7 mouse cellular contexts compared by ENCODE assay signal in the genomic region with DNA sequence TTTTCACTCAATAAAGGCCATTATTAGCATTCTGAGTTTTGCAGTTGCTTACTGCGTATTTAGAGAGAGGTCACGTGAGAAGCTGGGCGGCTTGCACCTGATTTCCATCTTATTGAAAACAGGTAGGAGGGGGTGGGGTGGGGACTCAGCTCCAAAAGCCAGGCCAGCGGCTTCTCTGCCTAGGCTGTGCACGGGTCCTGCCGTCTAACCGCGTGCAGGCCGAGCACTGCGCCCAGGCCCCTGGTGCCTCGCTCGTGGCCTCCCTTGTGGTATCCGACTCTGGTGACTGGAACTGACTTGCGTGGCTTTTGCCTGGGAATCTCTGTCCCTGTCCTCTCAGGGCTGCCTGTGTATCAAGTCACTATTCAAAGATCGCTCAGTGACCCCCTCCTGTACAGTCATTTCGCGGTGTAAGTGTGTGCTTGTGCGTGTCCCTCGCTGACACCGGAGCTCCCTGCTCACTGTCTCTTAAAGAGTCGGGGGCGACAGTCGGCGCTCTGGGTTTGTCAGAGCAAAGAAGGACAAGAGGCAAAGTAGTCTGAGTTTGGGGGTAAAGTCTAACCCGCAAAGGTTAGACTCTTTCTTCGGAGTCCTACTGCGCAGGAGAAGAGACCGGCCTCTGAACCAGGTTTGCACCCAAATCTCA. TPM values are rescaled to one million over a fixed set of nuclear protein-coding genes. Genes with fewer than 3 reads are reported as not detected.
DNase-seq lines count a peak whose midpoint lies in the region; ATAC-seq and TF ChIP-seq lines count a peak whose summit lies in the region.

No protein-coding gene starts in this region.

- H3K27me3 ChIP-seq in liver, postnatal 0 days (ENCODE audit: insufficient read depth, low read length): peaks cover 39% of the 10 kb centered on the region
- H3K27me3 ChIP-seq in neural tube, embryonic 13.5 days: peaks cover 45% of the 10 kb centered on the region

- H3K9ac ChIP-seq in liver, postnatal 0 days (replicated peaks): peak overlapping the region; percentile 66
- H3K9ac ChIP-seq in neural tube, embryonic 13.5 days: peak overlapping the region; percentile 79

- no peaks in the 10 kb centered on the region for H3K36me3 ChIP-seq in liver, postnatal 0 days (replicated peaks; ENCODE audit: insufficient read depth, low read length)
- H3K36me3 ChIP-seq in neural tube, embryonic 13.5 days: no peaks in the 10 kb centered on the region

- peak overlapping the region; percentile 55 for H3K4me3 ChIP-seq in liver, postnatal 0 days (ENCODE audit: low read depth, low read length)
- H3K4me3 ChIP-seq in neural tube, embryonic 13.5 days: peak overlapping the region; percentile 60

- no peak for TF ChIP-seq CTCF in liver, postnatal 0 days (IDR thresholded peaks at IDR 0.05; ENCODE audit: low read depth)

- WGBS in liver, postnatal 0 days (ENCODE audit: insufficient replicate concordance): 2% methylated on average over 28 of the region's 28 CpGs
- 1% methylated on average over 28 of the region's 28 CpGs for whole genome bisulfite sequencing in neural tube, embryonic 13.5 days

- peak overlapping the region; percentile 80 for H3K4me2 ChIP-seq in liver, postnatal 0 days (ENCODE audit: low read depth, low read length)
- peak overlapping the region; percentile 67 for H3K4me2 ChIP-seq in neural tube, embryonic 13.5 days

- H3K9me3 ChIP-seq in liver, postnatal 0 days (ENCODE audit: low read length): no peaks in the 10 kb centered on the region
- no peaks in the 10 kb centered on the region for H3K9me3 ChIP-seq in neural tube, embryonic 13.5 days

- peak; percentile 25 for ATAC-seq in granulocyte monocyte progenitor cell, adult 5-6 weeks (replicated peaks; ENCODE audit: poor library complexity, severe bottlenecking)
- ATAC-seq in liver, postnatal 0 days: peak; percentile 25
- ATAC-seq in neural tube, embryonic 13.5 days (ENCODE audit: low read depth): peak; percentile 63

- TF ChIP-seq EP300 in liver, postnatal 0 days (IDR thresholded peaks at IDR 0.05; ENCODE audit: low read depth): no peak

- peaks cover 12% of the 10 kb centered on the region for H3K4me1 ChIP-seq in liver, postnatal 0 days (ENCODE audit: insufficient read depth)
- peaks cover 47% of the 10 kb centered on the region for H3K4me1 ChIP-seq in neural tube, embryonic 13.5 days (replicated peaks)

- DNase-seq in A20 (ENCODE audit: low read depth, low spot score): peak; percentile 79
- DNase-seq in CD4-positive, CD25-positive, alpha-beta regulatory T cell, adult 2 months (ENCODE audit: low read depth, low spot score): peak; percentile 58
- peak; percentile 64 for DNase-seq in cerebellum, adult 8-10 months
- DNase-seq in kidney, adult 8-10 months: peak; percentile 52 to 59
- DNase-seq in liver, postnatal 0 days: no peak

- peak overlapping the region; percentile 77 for H3K27ac ChIP-seq in liver, postnatal 0 days (ENCODE audit: low read depth)
- peak overlapping the region; percentile 87 for H3K27ac ChIP-seq in neural tube, embryonic 13.5 days (replicated peaks)

RNA-seq across cellular contexts. Expression of a gene that starts 16.7 kb away (rescaled TPM):
- not detected in 2 replicates for total RNA-seq in granulocyte monocyte progenitor cell, adult 5-6 weeks (2014; fragmentation: Nextera tagmentation)
- total RNA-seq in granulocyte monocyte progenitor cell, adult 5-6 weeks (2017): not detected in 2 replicates
- polyA plus RNA-seq in liver, postnatal 0 days (2015; fragmentation: Nextera tagmentation; extraction: Ambion mirVana): not detected in 2 replicates
- 25.4 and 27.9 TPM in 2 replicates for polyA plus RNA-seq in neural tube, embryonic 13.5 days (2015; fragmentation: Nextera tagmentation; extraction: Ambion mirVana)

Comparison
In these comparisons a context has a peak if more than half of its experiments do, and no peak if none do; other contexts are left out.
1. RNA of a gene that starts 16.7 kb away (polyA plus RNA-seq): 25.4 to 27.9 TPM in neural tube, embryonic 13.5 days; not detected in liver, postnatal 0 days; every median in the first group is over 10 times any median in the second.
2. Peak in every context shown above with its lines, with median percentiles within 50 percentile points of each other: ATAC-seq.